ENCODE assay signal across 1 mouse cellular context in the genomic region with DNA sequence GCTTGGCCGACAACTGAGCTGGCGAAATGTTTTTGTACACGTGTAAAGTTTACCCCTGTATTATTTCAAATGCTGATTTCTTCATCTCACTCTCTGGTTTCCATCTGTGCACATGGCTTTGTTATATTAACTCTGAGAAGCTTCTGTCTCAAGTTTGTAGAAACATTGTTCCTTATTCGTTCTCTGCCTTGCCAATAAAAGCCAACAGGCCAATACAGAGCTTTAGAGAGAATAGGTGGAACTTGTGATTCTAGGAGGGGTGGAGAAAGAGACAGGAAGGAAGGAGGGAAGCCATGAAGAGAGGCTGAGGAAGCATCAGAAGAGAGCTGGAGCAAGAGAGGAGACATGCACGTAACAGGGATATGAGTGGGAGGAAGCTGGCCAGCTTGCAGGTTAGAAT.
TF ChIP-seq lines count a peak whose summit lies in the region.

No protein-coding gene starts in this region.

TF ChIP-seq in CH12.LX, 34 proteins besides CTCF, POLR2A, EP300 and RAD21:
- no peak for TF ChIP-seq HCFC1 (IDR thresholded peaks at IDR 0.05; ENCODE audit: low read depth, low read length)
- TF ChIP-seq RCOR1 (conservative IDR thresholded peaks at IDR 0.05; ENCODE audit: low read depth, low read length) = no peak
